Comparison of ENCODE assay signal across 11 mouse cellular contexts in genomic region chr1:132030574-132030973, GRCm38 (mm10). TPM values are rescaled to one million over a fixed set of nuclear protein-coding genes. Genes with fewer than 3 reads are reported as not detected.
A peak's percentile ranks its signal among the peaks of the same experiment; 100 is the strongest.
DNase-seq lines count a peak whose midpoint lies in the region; ATAC-seq and TF ChIP-seq lines count a peak whose summit lies in the region.
"Had no signal": no experiment of that assay in that cellular context is flagged by ENCODE, and none has a peak within 500 bp of the region (broad histone marks: within the 10 kb centered on the region; RNA-seq: fewer than 3 reads in every experiment).

No protein-coding gene starts in this region.

- peak; percentile 67 for TF ChIP-seq CTCF in layer of hippocampus, adult 2 months (conservative IDR thresholded peaks at IDR 0.05)
- TF ChIP-seq CTCF in embryonic fibroblast, embryonic 13.5 days (IDR thresholded peaks at IDR 0.05; ENCODE audit: borderline replicate concordance, insufficient read depth, low read length) = peak; percentile 27; the same call in 1 of the 2 replicates

- ATAC-seq in monocyte, adult 5-6 weeks (replicated peaks; ENCODE audit: insufficient number of reproducible peaks, low FRiP score, low TSS enrichment, poor library complexity, severe bottlenecking) = no peak

- H3K27ac ChIP-seq in layer of hippocampus, adult 2 months = no peak overlapping the region
- no peak overlapping the region for H3K27ac ChIP-seq in embryonic fibroblast, embryonic 13.5 days (ENCODE audit: insufficient read depth, low read length)
- H3K27ac ChIP-seq: heart, embryonic 13.5 days; hindbrain, embryonic 15.5 days had no signal

- no peaks in the 10 kb centered on the region for H3K4me1 ChIP-seq in embryonic fibroblast, embryonic 13.5 days (ENCODE audit: control insufficient read depth, insufficient read depth, low read length)
- H3K4me1 ChIP-seq: heart, embryonic 13.5 days; hindbrain, embryonic 15.5 days had no signal

- TF ChIP-seq POLR2A in embryonic fibroblast, embryonic 13.5 days (IDR thresholded peaks at IDR 0.05; ENCODE audit: low read depth, low read length) = no peak

- H3K4me3 ChIP-seq in layer of hippocampus, adult 2 months = no peak overlapping the region
- no peak overlapping the region for H3K4me3 ChIP-seq in embryonic fibroblast, embryonic 13.5 days (ENCODE audit: insufficient read depth, low read length)
- H3K4me3 ChIP-seq: heart, embryonic 13.5 days; hindbrain, embryonic 15.5 days; liver, embryonic 15.5 days had no signal

- no peak for DNase-seq in layer of hippocampus, adult 2 months (ENCODE audit: low spot score in 2 of 2)
- no peak for DNase-seq in layer of hippocampus, postnatal 36 days
- DNase-seq in 3T3-L1 (ENCODE audit: low read depth, low spot score) = peak; percentile 13
- peak; percentile 46 to 52 for DNase-seq in B cell, adult 2 months
- DNase-seq in layer of hippocampus, adult 11-12 months (ENCODE audit: low spot score) = no peak
- DNase-seq: adrenal gland, postnatal 10 days had no signal

RNA-seq across cellular contexts. Expression of gene Elk4, which starts 23.2 kb away (rescaled TPM):
- total RNA-seq in layer of hippocampus, adult 2 months (2021) = 10 to 100 TPM; 51.8 to 59.2 TPM
- 10 to 100 TPM; 50.5 to 61.7 TPM for total RNA-seq in layer of hippocampus, postnatal 36 days (2021)
- polyA plus RNA-seq in embryonic fibroblast, embryonic 13.5 days (2011; ENCODE audit: insufficient read length, low read depth, missing spikeins) = 90.0 and 109 TPM in 2 replicates
- total RNA-seq in monocyte, adult 5-6 weeks (2017) = 94.2 to 198 TPM (median 109 TPM) in 3 replicates

RNA-seq across cellular contexts. Expression of gene Mfsd4a, which starts 37.3 kb away (rescaled TPM):
- 10 to 100 TPM; 73.9 to 77.9 TPM for total RNA-seq in layer of hippocampus, adult 2 months (2021)
- 10 to 100 TPM; 58.3 to 62.8 TPM for total RNA-seq in layer of hippocampus, postnatal 36 days (2021)
- 0.25 and 0.67 TPM in 2 replicates for polyA plus RNA-seq in embryonic fibroblast, embryonic 13.5 days (2011; ENCODE audit: insufficient read length, low read depth, missing spikeins)
- total RNA-seq in monocyte, adult 5-6 weeks (2017) = 4.2 to 7.2 TPM (median 5.1 TPM) in 3 replicates

Comparison
In these comparisons a context has a peak if more than half of its experiments do, and no peak if none do; other contexts are left out.
1. DNase-seq: peak in 3T3-L1 (single experiment) and B cell, adult 2 months (2 of 2); none in layer of hippocampus, adult 2 months (0 of 2), layer of hippocampus, postnatal 36 days (0 of 2) and layer of hippocampus, adult 11-12 months (single experiment).